Mouse (Mus musculus) kidney, embryonic 14.5 days (tissue): ENCODE results near the gene Ywhab. TPM values are rescaled to one million over a fixed set of nuclear protein-coding genes. Genes with fewer than 3 reads are reported as not detected.

Experiments
- ATAC-seq: fragments of 200-750 bp; cut with Nextera tagmentation; 2 replicates; pipeline ENCODE4 v1.8.0; 2017; ENCODE audit warnings: moderate number of reproducible peaks, mild to moderate bottlenecking, moderate TSS enrichment, moderate library complexity; ENCODE audit not compliant: low FRiP score, low TSS enrichment
- H3K27ac ChIP-seq: fragments of 300-500 bp; sonication (generic); 2 replicates; pipeline ENCODE4 v1.5.1; 2014; ENCODE audit warnings: low read depth, mild to moderate bottlenecking, low read length, moderate library complexity, mixed read lengths
- H3K27me3 ChIP-seq: fragments of 300-500 bp; sonication (generic); 2 replicates; pipeline ENCODE4 v1.6.1; 2014; ENCODE audit warnings: mild to moderate bottlenecking, low read length; ENCODE audit not compliant: control insufficient read depth, insufficient read depth
- H3K36me3 ChIP-seq: fragments of 300-500 bp; sonication (generic); 2 replicates; pipeline ENCODE4 v1.6.1; 2014; ENCODE audit warnings: low read length, mixed read lengths; ENCODE audit not compliant: control insufficient read depth, insufficient read depth
- H3K4me1 ChIP-seq: fragments of 300-500 bp; sonication (generic); 2 replicates; pipeline ENCODE4 v1.6.1; 2014; ENCODE audit warnings: low read length, mixed read lengths; ENCODE audit not compliant: control insufficient read depth, insufficient read depth
- H3K4me2 ChIP-seq: fragments of 300-500 bp; sonication (generic); replicated peaks from 2 replicates; pipeline ENCODE4 v1.6.1; 2014; ENCODE audit warnings: low read depth, mild to moderate bottlenecking, low read length
- H3K4me3 ChIP-seq: fragments of 300-500 bp; sonication (generic); 2 replicates; pipeline ENCODE4 v1.5.1; 2014; ENCODE audit warnings: mild to moderate bottlenecking, low read length
- H3K9ac ChIP-seq: fragments of 300-500 bp; sonication (generic); 2 replicates; pipeline ENCODE4 v1.6.1; 2014; ENCODE audit warnings: low read depth, mild to moderate bottlenecking, low read length, moderate library complexity
- H3K9me3 ChIP-seq: fragments of 300-500 bp; sonication (generic); 2 replicates; pipeline ENCODE4 v1.6.1; 2016; ENCODE audit warnings: low read length; ENCODE audit not compliant: control insufficient read depth
- WGBS: fragments of 180-500 bp; shearing (Covaris S2); extraction: QIAGEN DNeasy Blood & Tissue Kit; methylation state at CpG from one replicate; pipeline ENCODE4 v1.1.7; 2014; 5-methylcytosine and 5-hydroxymethylcytosine counted together
- polyA plus RNA-seq: library from polyadenylated mRNA; unstranded; fragments of >200 nt; fragmentation: Nextera tagmentation; extraction: Ambion mirVana; gene quantifications from 2 replicates; pipeline ENCODE4 v1.2.1, GENCODE M21; 2014

Ywhab gene
- polyA plus RNA-seq, 1 experiment from 2014 or later: 305 TPM

DNA sequence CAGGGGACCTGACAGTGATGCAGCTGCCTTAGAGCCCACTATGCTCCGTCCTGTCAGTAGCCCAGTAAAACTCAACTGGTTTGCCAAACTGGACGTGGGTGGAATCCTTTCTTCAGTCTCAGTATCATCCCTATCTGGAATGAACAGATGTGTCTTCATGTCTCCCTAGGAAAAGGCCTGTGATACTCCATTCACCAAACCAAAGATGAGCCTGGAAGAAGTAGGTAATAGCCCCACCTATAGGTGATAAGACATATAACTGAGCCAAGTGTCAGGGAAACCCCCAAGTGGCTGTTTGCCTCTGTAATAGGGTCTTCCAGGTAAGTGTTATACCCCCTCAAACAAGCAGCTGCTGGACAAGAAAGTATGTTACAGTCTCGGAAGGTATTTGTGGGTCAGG lies 24.1 kb downstream of the Ywhab start:
- H3K9me3 ChIP-seq: no peaks in the 10 kb centered on the region
- no peaks in the 10 kb centered on the region for H3K27me3 ChIP-seq
- H3K4me1 ChIP-seq: no peaks in the 10 kb centered on the region
- 93% methylated on average over 3 of the region's 3 CpGs for WGBS
- no peak for ATAC-seq
- H3K4me2 ChIP-seq: no peak overlapping the region
- H3K9ac ChIP-seq: no peak overlapping the region
- H3K27ac ChIP-seq: no peak overlapping the region
- H3K36me3 ChIP-seq: peaks cover 56% of the 10 kb centered on the region
- no peak overlapping the region for H3K4me3 ChIP-seq

DNA sequence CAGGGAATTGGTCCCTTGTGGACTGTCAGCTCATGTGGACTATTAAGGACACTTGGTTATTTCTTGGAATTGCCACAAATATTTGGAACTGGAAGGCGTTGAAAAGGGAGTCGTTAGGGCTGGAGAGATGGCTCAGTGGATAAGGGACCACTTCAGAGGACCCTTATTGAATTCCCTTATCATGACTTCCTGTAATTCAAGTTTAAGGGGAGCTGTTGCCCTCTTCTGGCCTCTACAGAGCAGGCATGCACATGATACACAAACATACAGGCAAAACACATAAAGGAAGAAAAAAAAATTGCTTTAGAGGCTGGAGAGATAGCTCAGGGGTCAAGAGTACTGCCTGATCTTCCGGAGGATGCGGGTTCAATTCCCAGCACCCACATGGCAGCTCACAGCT lies 25.2 kb downstream of the Ywhab start:
- WGBS: 81% methylated on average over 4 of the region's 4 CpGs
- H3K36me3 ChIP-seq: peaks cover 46% of the 10 kb centered on the region
- ATAC-seq: no peak
- H3K4me1 ChIP-seq: no peaks in the 10 kb centered on the region
- H3K9me3 ChIP-seq: no peaks in the 10 kb centered on the region
- H3K27me3 ChIP-seq: no peaks in the 10 kb centered on the region
- no peak overlapping the region for H3K4me2 ChIP-seq
- no peak overlapping the region for H3K27ac ChIP-seq
- H3K9ac ChIP-seq: no peak overlapping the region
- no peak overlapping the region for H3K4me3 ChIP-seq

DNA sequence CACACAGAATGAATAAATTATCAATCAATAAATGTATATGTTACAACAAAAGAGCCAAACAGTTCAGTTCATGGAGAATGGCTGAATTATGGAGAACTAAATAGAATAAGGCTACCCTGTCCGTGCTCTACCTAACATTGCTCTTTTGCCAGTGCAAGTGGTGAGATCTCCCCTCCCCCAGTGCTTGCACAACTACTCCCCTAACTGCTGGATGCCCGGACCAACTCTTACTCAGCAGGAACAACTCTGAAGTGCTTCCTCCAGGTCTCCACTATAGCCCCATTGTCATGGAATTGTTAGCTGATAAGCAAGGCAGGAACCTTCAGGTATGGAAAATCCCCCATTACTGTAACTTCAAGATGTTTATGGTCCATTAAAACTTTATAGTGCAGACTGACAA lies 27.3 kb downstream of the Ywhab start:
- Histone ChIP-seq H3K9me3 (no peaks in the 10 kb centered on the region), H3K4me2 (no peak overlapping the region), H3K4me3 (no peak overlapping the region), H3K36me3 (peaks cover 25% of the 10 kb centered on the region), H3K27ac (no peak overlapping the region), H3K27me3 (no peaks in the 10 kb centered on the region), H3K9ac (no peak overlapping the region), H3K4me1 (no peaks in the 10 kb centered on the region)
- WGBS: 40% methylated on average over 2 of the region's 2 CpGs
- no peak for ATAC-seq

GRCm38 (mm10) chr2:164025150-164025549 lies 30.4 kb downstream of the Ywhab start, which contains the start of gene Pabpc1l:
Pabpc1l (plus strand) TSS chr2:164025450.
- ATAC-seq: no peak
- WGBS: 85% methylated on average over 16 of the region's 16 CpGs

DNA sequence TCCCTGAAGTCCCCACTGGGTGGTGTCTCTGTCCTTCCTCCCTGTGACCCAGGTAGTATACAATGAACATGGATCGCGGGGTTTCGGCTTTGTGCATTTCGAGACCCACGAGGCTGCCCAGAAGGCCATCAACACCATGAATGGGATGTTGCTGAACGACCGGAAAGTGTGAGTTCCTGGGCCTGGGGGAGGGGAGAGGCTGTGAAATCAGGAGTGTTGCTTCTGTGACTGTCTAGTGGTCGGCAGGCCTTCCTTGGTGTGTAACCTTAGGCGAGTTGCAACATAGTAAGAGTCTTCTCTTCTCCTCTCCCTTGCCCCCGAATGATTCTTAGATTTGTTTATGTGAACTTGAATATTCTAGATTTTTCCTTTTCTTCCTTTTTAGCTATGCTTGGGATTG lies 36.4 kb downstream of the Ywhab start:
- no peak overlapping the region for H3K4me3 ChIP-seq
- H3K36me3 ChIP-seq: no peaks in the 10 kb centered on the region
- no peaks in the 10 kb centered on the region for H3K27me3 ChIP-seq
- no peak overlapping the region for H3K27ac ChIP-seq
- WGBS: 62% methylated on average over 10 of the region's 10 CpGs
- H3K4me2 ChIP-seq: no peak overlapping the region
- no peak for ATAC-seq
- H3K4me1 ChIP-seq: no peaks in the 10 kb centered on the region
- no peak overlapping the region for H3K9ac ChIP-seq
- H3K9me3 ChIP-seq: no peaks in the 10 kb centered on the region

More at GRCm38 (mm10) chr2:164025150-164025549, 30.4 kb downstream of the Ywhab start, which contains the start of gene Pabpc1l:
- Histone ChIP-seq H3K27ac (no peak within 1 kb of the TSS), H3K9me3 (no peaks in the 10 kb centered on the region), H3K27me3 (no peaks in the 10 kb centered on the region), H3K4me1 (no peaks in the 10 kb centered on the region), H3K4me2 (no peak within 1 kb of the TSS), H3K4me3 (no peak within 1 kb of the TSS), H3K36me3 (no peaks in the 10 kb centered on the region), H3K9ac (no peak within 1 kb of the TSS)

DNA sequence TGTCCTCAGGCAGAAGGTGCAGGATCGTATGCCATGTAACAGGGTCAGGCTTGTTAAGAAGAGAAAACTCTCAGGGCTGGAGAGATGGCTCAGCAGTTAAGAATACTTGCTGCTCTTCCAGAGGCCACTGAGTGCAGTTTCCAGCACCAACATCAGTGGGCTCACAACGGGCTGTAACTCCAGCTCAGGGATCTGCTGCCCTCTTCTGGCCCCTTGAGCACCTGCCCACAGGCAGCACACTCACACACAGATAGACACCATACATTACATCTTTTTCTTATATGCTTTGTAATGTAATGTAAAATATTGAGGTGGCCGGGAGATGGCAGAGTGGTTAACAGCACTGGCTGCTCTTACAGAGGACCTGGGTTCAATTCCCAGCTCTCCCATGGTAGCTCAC lies 38.2 kb downstream of the Ywhab start:
- Histone ChIP-seq H3K27ac (no peak overlapping the region), H3K9ac (no peak overlapping the region), H3K9me3 (no peaks in the 10 kb centered on the region), H3K4me3 (no peak overlapping the region), H3K4me1 (no peaks in the 10 kb centered on the region), H3K4me2 (no peak overlapping the region), H3K36me3 (no peaks in the 10 kb centered on the region), H3K27me3 (no peaks in the 10 kb centered on the region)
- ATAC-seq: no peak
- 97% methylated on average over 3 of the region's 3 CpGs for WGBS

GRCm38 (mm10) chr2:164036520-164037019 lies 41.8 kb downstream of the Ywhab start:
- Histone ChIP-seq H3K36me3 (no peaks in the 10 kb centered on the region), H3K9me3 (no peaks in the 10 kb centered on the region), H3K4me3 (no peak overlapping the region), H3K27ac (no peak overlapping the region), H3K9ac (no peak overlapping the region), H3K4me2 (no peak overlapping the region), H3K27me3 (no peaks in the 10 kb centered on the region), H3K4me1 (no peaks in the 10 kb centered on the region)
- 51% methylated on average over 10 of the region's 10 CpGs for WGBS
- ATAC-seq: peak; percentile 76

- Histone ChIP-seq H3K4me3 (no peak overlapping the region), H3K4me1 (no peaks in the 10 kb centered on the region), H3K9ac (no peak overlapping the region), H3K4me2 (no peak overlapping the region), H3K9me3 (no peaks in the 10 kb centered on the region), H3K27ac (no peak overlapping the region), H3K27me3 (no peaks in the 10 kb centered on the region), H3K36me3 (no peaks in the 10 kb centered on the region)
- peak; percentile 22; the same call in 1 of the 2 replicates for ATAC-seq
- WGBS: 86% methylated on average over 1 of the region's 1 CpGs
Observed at GRCm38 (mm10) chr2:164038407-164039028, 43.8 kb downstream of the Ywhab start.

DNA sequence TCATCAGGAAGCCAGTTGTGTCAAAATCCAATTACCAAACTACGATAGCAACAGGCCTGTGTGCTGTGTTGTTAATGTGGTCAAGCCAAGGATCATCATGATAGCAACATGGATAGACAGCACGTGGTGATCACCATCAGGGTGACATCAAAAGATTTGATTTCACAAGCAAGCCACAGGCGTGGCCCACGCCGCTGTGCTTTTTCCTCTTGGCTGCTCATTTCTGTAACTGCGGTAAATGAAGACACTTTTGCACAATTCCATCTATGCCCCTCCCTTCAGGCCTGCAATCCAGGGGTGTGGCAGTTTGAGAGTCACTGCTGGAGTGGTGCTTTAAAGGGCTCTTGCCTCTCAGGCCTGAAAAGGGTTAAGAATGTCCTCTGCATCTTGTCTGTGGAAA lies 46.2 kb downstream of the Ywhab start:
- no peak overlapping the region for H3K4me3 ChIP-seq
- H3K27me3 ChIP-seq: no peaks in the 10 kb centered on the region
- H3K4me1 ChIP-seq: no peaks in the 10 kb centered on the region
- H3K4me2 ChIP-seq: no peak overlapping the region
- no peak overlapping the region for H3K27ac ChIP-seq
- ATAC-seq: no peak
- H3K36me3 ChIP-seq: no peaks in the 10 kb centered on the region
- no peaks in the 10 kb centered on the region for H3K9me3 ChIP-seq
- H3K9ac ChIP-seq: no peak overlapping the region
- 83% methylated on average over 6 of the region's 6 CpGs for WGBS
